Mouse (Mus musculus) liver, adult 10 weeks (tissue): ENCODE data around the gene Kcnt2. TPM values are rescaled to one million over a fixed set of nuclear protein-coding genes. Genes with fewer than 3 reads are reported as not detected.

ENCODE experiments used
- polyA plus RNA-seq: library from polyadenylated mRNA; stranded (reverse); fragments of 350-450 nt; fragmentation: Illumina TruSeq; extraction: RNeasy Lipid Tissue Mini Kit (QIAGEN cat#74804); gene quantifications from one replicate; pipeline ENCODE4 v1.2.3, GENCODE M21; 2014; ENCODE audit warnings: low read depth, low replicate concordance

Gene Kcnt2
- polyA plus RNA-seq = 2.1 TPM

DNA sequence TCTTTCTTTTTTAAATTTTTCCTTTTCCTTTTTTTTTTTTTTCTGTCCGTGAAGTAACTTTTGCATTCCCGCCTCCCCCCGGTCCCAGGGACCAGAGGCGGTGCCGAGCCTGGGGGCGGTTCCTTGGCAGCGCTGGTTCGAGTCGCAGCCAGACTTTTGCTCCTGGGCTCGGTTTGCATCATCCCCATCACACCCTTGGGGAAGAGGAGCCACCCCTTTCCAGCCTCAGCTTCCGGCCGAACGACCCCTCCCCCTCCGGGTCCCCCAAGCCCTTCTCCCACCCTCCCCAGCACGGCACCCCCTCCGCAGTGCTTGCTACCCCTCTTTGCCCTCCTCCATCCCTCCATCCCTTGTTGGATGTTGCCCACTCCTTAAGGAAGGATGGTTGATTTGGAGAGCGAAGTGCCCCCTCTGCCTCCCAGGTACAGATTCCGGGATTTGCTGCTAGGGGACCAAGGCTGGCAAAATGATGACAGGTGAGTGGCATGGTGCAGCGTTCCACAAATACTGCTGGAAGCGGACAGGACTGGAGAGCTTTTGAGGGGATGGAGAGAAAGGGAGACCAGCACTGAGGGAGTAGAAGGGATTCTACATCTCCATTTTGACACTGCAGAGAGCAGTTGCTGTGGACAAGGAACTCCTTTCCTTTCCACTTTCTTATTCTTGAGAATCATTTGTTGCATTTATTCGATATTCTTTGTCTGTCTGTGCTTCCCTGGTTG, at the start of gene Kcnt2:
Kcnt2 (plus strand) TSS at position 283 of the 722 bp plus-strand sequence.

Other genes starting within 250 kb of the Kcnt2 start
- gene Cfh, start 62.4 kb upstream of the Kcnt2 start, polyA plus RNA-seq = 1,516 TPM